Mouse (Mus musculus) hindbrain, embryonic 11.5 days (tissue): ENCODE measurements at regions not wholly inside any gene's neighbourhood (a gene's known extent, or its start where the extent isn't known, plus 50 kb on each side); places are given as distances from the start of the nearest gene placed in this dataset.

Source experiments
- ATAC-seq: fragments of 200-750 bp; cut with Nextera tagmentation; 2 replicates; pipeline ENCODE4 v1.8.0; 2017; ENCODE audit warnings: mild to moderate bottlenecking, moderate TSS enrichment, moderate library complexity; ENCODE audit not compliant: low FRiP score
- DNase-seq: peaks from one replicate; pipeline ENCODE4 v3.0.0-alpha.2; 2015; ENCODE audit warnings: low spot score
- H3K27ac ChIP-seq: fragments of 300-500 bp; sonication (generic); 2 replicates; pipeline ENCODE4 v1.5.1; 2014; ENCODE audit warnings: mild to moderate bottlenecking, low read depth, low read length
- H3K27me3 ChIP-seq: fragments of 300-500 bp; sonication (generic); 2 replicates; pipeline ENCODE4 v1.6.1; 2014; ENCODE audit warnings: mild to moderate bottlenecking, low read length, moderate library complexity, mixed read lengths; ENCODE audit not compliant: control insufficient read depth, insufficient read depth
- H3K36me3 ChIP-seq: fragments of 300-500 bp; sonication (generic); 2 replicates; pipeline ENCODE4 v1.6.1; 2014; ENCODE audit warnings: mild to moderate bottlenecking, low read length, moderate library complexity, mixed read lengths; ENCODE audit not compliant: control insufficient read depth, insufficient read depth
- H3K4me1 ChIP-seq: fragments of 300-500 bp; sonication (generic); replicated peaks from 2 replicates; pipeline ENCODE4 v1.6.1; 2014; ENCODE audit warnings: low read length, mixed read lengths; ENCODE audit not compliant: control insufficient read depth, insufficient read depth
- H3K4me2 ChIP-seq: fragments of 300-500 bp; sonication (generic); replicated peaks from 2 replicates; pipeline ENCODE4 v1.6.1; 2014; ENCODE audit warnings: mild to moderate bottlenecking, low read depth, low read length
- H3K4me3 ChIP-seq: fragments of 300-500 bp; sonication (generic); 2 replicates; pipeline ENCODE4 v1.5.1; 2014; ENCODE audit warnings: low read depth, low read length
- H3K9ac ChIP-seq: fragments of 300-500 bp; sonication (generic); 2 replicates; pipeline ENCODE4 v1.6.1; 2014; ENCODE audit warnings: low read depth, low read length
- H3K9me3 ChIP-seq: fragments of 300-500 bp; sonication (generic); 2 replicates; pipeline ENCODE4 v1.6.1; 2016; ENCODE audit warnings: low read length; ENCODE audit not compliant: control insufficient read depth
- WGBS: fragments of 180-500 bp; shearing (Covaris S2); extraction: QIAGEN DNeasy Blood & Tissue Kit; methylation state at CpG from one replicate; pipeline ENCODE4 v1.1.7; 2014; 5-methylcytosine and 5-hydroxymethylcytosine counted together

- Histone ChIP-seq H3K27me3 (no peaks in the 10 kb centered on the region), H3K36me3 (no peaks in the 10 kb centered on the region), H3K27ac (no peak overlapping the region), H3K9me3 (no peaks in the 10 kb centered on the region), H3K4me3 (no peak overlapping the region), H3K4me2 (no peak overlapping the region), H3K4me1 (no peaks in the 10 kb centered on the region), H3K9ac (no peak overlapping the region)
- 90% methylated on average over 2 of the region's 2 CpGs for WGBS
- ATAC-seq (no peak), DNase-seq (no peak)
Observed at GRCm38 (mm10) chr10:97047566-97047965, 430.8 kb downstream of the Btg1 start.

- Histone ChIP-seq H3K4me1 (no peaks in the 10 kb centered on the region), H3K9ac (no peak overlapping the region), H3K9me3 (no peaks in the 10 kb centered on the region), H3K4me3 (no peak overlapping the region), H3K27ac (no peak overlapping the region), H3K4me2 (no peak overlapping the region), H3K27me3 (no peaks in the 10 kb centered on the region), H3K36me3 (no peaks in the 10 kb centered on the region)
- DNase-seq (no peak), ATAC-seq (no peak)
- 72% methylated on average over 2 of the region's 2 CpGs for WGBS
Observed at GRCm38 (mm10) chr10:97047996-97048395, 431.2 kb downstream of the Btg1 start.

GRCm38 (mm10) chr10:97054472-97054871 is 424.9 kb upstream of the Dcn start:
- DNase-seq: no peak
- no peak overlapping the region for H3K9ac ChIP-seq
- 95% methylated on average over 3 of the region's 3 CpGs for WGBS
- no peaks in the 10 kb centered on the region for H3K36me3 ChIP-seq
- ATAC-seq: no peak
- no peak overlapping the region for H3K4me2 ChIP-seq
- no peaks in the 10 kb centered on the region for H3K9me3 ChIP-seq
- H3K4me1 ChIP-seq: no peaks in the 10 kb centered on the region
- H3K27me3 ChIP-seq: no peaks in the 10 kb centered on the region
- H3K4me3 ChIP-seq: no peak overlapping the region
- no peak overlapping the region for H3K27ac ChIP-seq

- Histone ChIP-seq H3K4me3 (no peak overlapping the region), H3K27me3 (no peaks in the 10 kb centered on the region), H3K4me2 (no peak overlapping the region), H3K36me3 (no peaks in the 10 kb centered on the region), H3K27ac (no peak overlapping the region), H3K9me3 (no peaks in the 10 kb centered on the region), H3K9ac (no peak overlapping the region), H3K4me1 (no peaks in the 10 kb centered on the region)
- no peak for DNase-seq
- ATAC-seq: no peak; the same call in 1 of the 2 replicates
- 57% methylated on average over 3 of the region's 3 CpGs for WGBS
Observed at GRCm38 (mm10) chr10:97061961-97062360, 417.4 kb upstream of the Dcn start.

GRCm38 (mm10) chr10:97064546-97064945 is 414.9 kb upstream of the Dcn start:
- DNase-seq (no peak), ATAC-seq (no peak)
- no peaks in the 10 kb centered on the region for H3K4me1 ChIP-seq
- H3K36me3 ChIP-seq: no peaks in the 10 kb centered on the region
- H3K4me2 ChIP-seq: no peak overlapping the region
- no peak overlapping the region for H3K4me3 ChIP-seq
- no peaks in the 10 kb centered on the region for H3K27me3 ChIP-seq
- H3K9ac ChIP-seq: no peak overlapping the region
- no peaks in the 10 kb centered on the region for H3K9me3 ChIP-seq
- H3K27ac ChIP-seq: no peak overlapping the region

GRCm38 (mm10) chr10:97078022-97078473 is 401.4 kb upstream of the Dcn start:
- H3K4me1 ChIP-seq: no peaks in the 10 kb centered on the region
- H3K9me3 ChIP-seq: no peaks in the 10 kb centered on the region
- no peak overlapping the region for H3K4me2 ChIP-seq
- no peak for DNase-seq
- H3K4me3 ChIP-seq: no peak overlapping the region
- no peak for ATAC-seq
- WGBS: 81% methylated on average over 5 of the region's 5 CpGs
- H3K27me3 ChIP-seq: no peaks in the 10 kb centered on the region
- no peak overlapping the region for H3K27ac ChIP-seq
- H3K9ac ChIP-seq: no peak overlapping the region
- H3K36me3 ChIP-seq: no peaks in the 10 kb centered on the region

GRCm38 (mm10) chr10:97079575-97079974 is 399.8 kb upstream of the Dcn start:
- no peaks in the 10 kb centered on the region for H3K4me1 ChIP-seq
- WGBS: 85% methylated on average over 6 of the region's 6 CpGs
- no peak for ATAC-seq

GRCm38 (mm10) chr10:97087286-97087685 is 392.1 kb upstream of the Dcn start:
- no peak for ATAC-seq
- no peak overlapping the region for H3K4me3 ChIP-seq
- H3K4me1 ChIP-seq: no peaks in the 10 kb centered on the region
- H3K27me3 ChIP-seq: no peaks in the 10 kb centered on the region
- H3K4me2 ChIP-seq: no peak overlapping the region
- no peak for DNase-seq
- H3K9me3 ChIP-seq: no peaks in the 10 kb centered on the region
- 69% methylated on average over 5 of the region's 5 CpGs for WGBS
- H3K9ac ChIP-seq: no peak overlapping the region
- H3K36me3 ChIP-seq: no peaks in the 10 kb centered on the region
- H3K27ac ChIP-seq: no peak overlapping the region

More at GRCm38 (mm10) chr10:97079575-97079974, 399.8 kb upstream of the Dcn start:
- DNase-seq: no peak
- Histone ChIP-seq H3K27me3 (no peaks in the 10 kb centered on the region), H3K9me3 (no peaks in the 10 kb centered on the region), H3K9ac (no peak overlapping the region), H3K4me3 (no peak overlapping the region), H3K36me3 (no peaks in the 10 kb centered on the region), H3K27ac (no peak overlapping the region), H3K4me2 (no peak overlapping the region)

- no peak for DNase-seq
- no peak overlapping the region for H3K4me3 ChIP-seq
- H3K4me2 ChIP-seq: no peak overlapping the region
- H3K27me3 ChIP-seq: no peaks in the 10 kb centered on the region
- 79% methylated on average over 7 of the region's 7 CpGs for WGBS
- H3K36me3 ChIP-seq: no peaks in the 10 kb centered on the region
- ATAC-seq: no peak
- no peak overlapping the region for H3K27ac ChIP-seq
- no peaks in the 10 kb centered on the region for H3K9me3 ChIP-seq
- H3K9ac ChIP-seq: no peak overlapping the region
- H3K4me1 ChIP-seq: no peaks in the 10 kb centered on the region
Observed at GRCm38 (mm10) chr10:97090254-97090653, 389.2 kb upstream of the Dcn start.
